Mouse (Mus musculus): ENCODE measurements around the gene Ppard.

Ppard gene

DNA sequence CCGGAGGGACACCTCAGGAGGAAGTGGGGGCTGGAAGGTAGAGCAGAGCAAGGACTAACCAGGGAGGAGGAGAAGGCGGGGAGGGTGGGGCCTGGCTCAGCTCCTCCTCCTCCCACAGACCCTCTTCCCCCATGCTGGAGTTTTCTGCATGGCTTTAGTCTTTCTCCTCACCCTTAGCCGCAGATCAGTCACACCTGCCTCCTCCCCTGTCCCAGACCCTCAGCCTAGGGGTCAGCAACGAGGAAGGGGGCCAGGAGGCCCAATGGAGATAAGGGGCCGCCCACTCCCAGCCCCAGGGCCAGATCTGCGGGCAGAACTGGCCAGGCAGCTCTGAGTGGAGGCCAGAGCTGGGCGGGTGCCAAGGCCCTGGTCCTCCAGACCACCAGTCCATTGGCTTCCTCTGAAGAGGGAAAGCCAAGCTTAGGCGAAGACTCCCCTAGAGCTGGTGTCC lies 112.8 kb downstream of the Ppard start:
- peak; percentile 30 to 59 for DNase-seq

GRCm38 (mm10) chr17:28345882-28346281 lies 113.4 kb downstream of the Ppard start:
- DNase-seq: no peak

GRCm38 (mm10) chr17:28347327-28347726 lies 114.8 kb downstream of the Ppard start:
- DNase-seq: no peak

GRCm38 (mm10) chr17:28348211-28348610 lies 115.7 kb downstream of the Ppard start:
- DNase-seq: no peak

- DNase-seq: no peak
Measured at GRCm38 (mm10) chr17:28349264-28349880, 116.9 kb downstream of the Ppard start.

GRCm38 (mm10) chr17:28349901-28350465 lies 117.5 kb downstream of the Ppard start:
- no peak for DNase-seq

DNA sequence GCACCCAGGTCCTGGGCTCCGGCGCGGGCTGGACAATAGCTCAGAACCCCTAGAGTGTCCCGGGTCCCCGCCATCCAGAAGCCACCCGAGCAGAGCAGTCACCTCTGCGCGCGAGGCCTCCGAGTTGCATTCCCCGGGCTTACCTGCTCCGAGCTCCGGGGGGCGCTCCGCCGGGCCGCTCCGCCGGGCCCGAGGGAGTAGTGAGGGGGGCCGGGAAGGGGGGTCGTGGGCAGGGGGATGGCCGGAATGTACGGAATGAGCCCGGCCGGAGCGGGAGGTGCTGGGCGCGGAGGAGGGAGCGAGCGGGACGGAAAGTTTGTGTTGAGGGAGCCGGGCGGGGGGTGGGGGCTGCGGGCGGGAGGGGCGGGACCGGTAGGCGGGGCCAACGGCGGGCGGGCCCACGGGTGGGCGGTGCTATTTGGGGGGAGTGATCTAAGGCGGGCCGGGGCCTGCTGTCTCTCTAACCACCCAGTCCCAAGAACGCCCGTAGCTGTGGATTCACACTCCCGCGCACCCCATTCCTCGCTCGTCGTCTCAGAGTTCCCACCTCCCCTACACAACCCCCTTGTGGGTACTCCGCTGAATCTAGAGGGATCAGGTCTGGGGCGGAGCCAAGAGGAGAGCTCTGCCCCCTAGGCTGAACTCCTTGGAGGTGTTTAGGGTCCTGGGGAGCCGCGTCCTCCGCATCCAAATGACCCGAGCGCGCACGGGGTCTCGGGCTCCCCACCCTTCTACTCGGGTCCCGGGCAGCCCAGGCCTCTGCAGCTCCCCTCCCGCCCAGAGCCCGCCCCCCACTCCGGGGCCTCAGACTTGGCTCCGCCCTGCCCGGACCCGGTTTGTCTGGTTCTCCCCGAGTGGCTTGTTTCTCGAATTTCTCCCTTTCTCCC lies 118.2 kb downstream of the Ppard start, which contains the start of gene Tead3:
TSS of gene Tead3 (minus strand) at position 352 of the 887 bp plus-strand sequence.
- peak; percentile 42 to 63 for DNase-seq
